Mouse (Mus musculus) A20 (cell line): ENCODE measurements around the gene Snx15.

Experiments used
- DNase-seq: peaks from one replicate; pipeline ENCODE4 v3.0.0-alpha.2; 2011; ENCODE audit warnings: low read depth, low spot score

Gene Snx15

DNA sequence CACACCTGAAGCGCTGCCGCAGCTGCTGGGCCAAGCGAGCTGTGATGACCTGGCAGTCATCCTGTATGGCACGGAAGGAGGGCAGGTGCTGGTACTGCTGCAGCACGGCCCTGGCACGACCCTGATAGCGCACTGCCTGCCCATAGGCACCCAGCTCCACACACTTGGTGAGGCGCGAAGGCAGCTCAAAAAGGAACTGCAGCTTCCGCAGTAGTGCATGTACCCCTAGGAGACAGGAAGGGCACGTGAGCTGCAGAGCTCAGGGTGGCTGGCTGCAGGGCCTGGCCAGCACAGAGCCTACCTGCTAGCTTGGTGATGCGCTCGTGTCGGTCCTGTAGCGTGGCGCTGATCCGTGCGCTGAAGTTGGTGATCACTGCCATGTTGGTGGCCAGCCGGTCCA lies 56.8 kb downstream of the Snx15 start:
- DNase-seq, result no peak

- DNase-seq, result no peak
These were observed 57.4 kb downstream of the Snx15 start for GRCm38 (mm10) chr19:6070571-6071250.

DNA sequence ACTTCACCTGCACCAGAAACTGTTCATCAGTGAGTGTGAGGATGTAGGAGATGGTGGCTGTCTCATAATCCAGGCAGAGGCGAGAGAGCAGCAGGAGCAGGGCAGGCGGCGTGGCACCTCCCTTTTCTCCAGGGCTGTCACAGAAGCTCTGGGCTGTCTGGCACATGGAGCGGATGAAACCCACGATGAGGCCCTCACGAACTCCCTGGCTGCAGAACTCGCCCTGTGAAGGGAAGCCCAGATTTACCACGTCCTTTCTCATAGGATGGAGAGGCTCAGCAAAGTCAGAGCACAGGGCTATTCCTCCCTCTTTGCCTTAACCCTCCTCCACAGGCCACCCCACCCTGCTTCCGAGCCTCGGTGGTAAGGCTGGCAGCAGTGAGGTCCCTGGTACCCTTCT lies 58.3 kb downstream of the Snx15 start:
- DNase-seq, result no peak
